Mouse (Mus musculus) hindbrain, embryonic 11.5 days (tissue): ENCODE results near the gene Gm44805. TPM values are rescaled to one million over a fixed set of nuclear protein-coding genes. Genes with fewer than 3 reads are reported as not detected.

Experiments used
- ATAC-seq: fragments of 200-750 bp; cut with Nextera tagmentation; 2 replicates; pipeline ENCODE4 v1.8.0; 2017; ENCODE audit warnings: mild to moderate bottlenecking, moderate TSS enrichment, moderate library complexity; ENCODE audit not compliant: low FRiP score
- DNase-seq: peaks from one replicate; pipeline ENCODE4 v3.0.0-alpha.2; 2015; ENCODE audit warnings: low spot score
- H3K27ac ChIP-seq: fragments of 300-500 bp; sonication (generic); 2 replicates; pipeline ENCODE4 v1.5.1; 2014; ENCODE audit warnings: mild to moderate bottlenecking, low read depth, low read length
- H3K27me3 ChIP-seq: fragments of 300-500 bp; sonication (generic); 2 replicates; pipeline ENCODE4 v1.6.1; 2014; ENCODE audit warnings: mild to moderate bottlenecking, low read length, moderate library complexity, mixed read lengths; ENCODE audit not compliant: control insufficient read depth, insufficient read depth
- H3K36me3 ChIP-seq: fragments of 300-500 bp; sonication (generic); 2 replicates; pipeline ENCODE4 v1.6.1; 2014; ENCODE audit warnings: mild to moderate bottlenecking, low read length, moderate library complexity, mixed read lengths; ENCODE audit not compliant: control insufficient read depth, insufficient read depth
- H3K4me1 ChIP-seq: fragments of 300-500 bp; sonication (generic); replicated peaks from 2 replicates; pipeline ENCODE4 v1.6.1; 2014; ENCODE audit warnings: low read length, mixed read lengths; ENCODE audit not compliant: control insufficient read depth, insufficient read depth
- H3K4me2 ChIP-seq: fragments of 300-500 bp; sonication (generic); replicated peaks from 2 replicates; pipeline ENCODE4 v1.6.1; 2014; ENCODE audit warnings: mild to moderate bottlenecking, low read depth, low read length
- H3K4me3 ChIP-seq: fragments of 300-500 bp; sonication (generic); 2 replicates; pipeline ENCODE4 v1.5.1; 2014; ENCODE audit warnings: low read depth, low read length
- H3K9ac ChIP-seq: fragments of 300-500 bp; sonication (generic); 2 replicates; pipeline ENCODE4 v1.6.1; 2014; ENCODE audit warnings: low read depth, low read length
- H3K9me3 ChIP-seq: fragments of 300-500 bp; sonication (generic); 2 replicates; pipeline ENCODE4 v1.6.1; 2016; ENCODE audit warnings: low read length; ENCODE audit not compliant: control insufficient read depth
- WGBS: fragments of 180-500 bp; shearing (Covaris S2); extraction: QIAGEN DNeasy Blood & Tissue Kit; methylation state at CpG from one replicate; pipeline ENCODE4 v1.1.7; 2014; 5-methylcytosine and 5-hydroxymethylcytosine counted together
- polyA plus RNA-seq: library from polyadenylated mRNA; unstranded; fragments of >200 nt; fragmentation: Nextera tagmentation; extraction: Ambion mirVana; gene quantifications from 2 replicates; pipeline ENCODE4 v1.2.1, GENCODE M21; 2014

Gm44805 gene
- polyA plus RNA-seq, 1 experiment from 2014 or later, result not detected

DNA sequence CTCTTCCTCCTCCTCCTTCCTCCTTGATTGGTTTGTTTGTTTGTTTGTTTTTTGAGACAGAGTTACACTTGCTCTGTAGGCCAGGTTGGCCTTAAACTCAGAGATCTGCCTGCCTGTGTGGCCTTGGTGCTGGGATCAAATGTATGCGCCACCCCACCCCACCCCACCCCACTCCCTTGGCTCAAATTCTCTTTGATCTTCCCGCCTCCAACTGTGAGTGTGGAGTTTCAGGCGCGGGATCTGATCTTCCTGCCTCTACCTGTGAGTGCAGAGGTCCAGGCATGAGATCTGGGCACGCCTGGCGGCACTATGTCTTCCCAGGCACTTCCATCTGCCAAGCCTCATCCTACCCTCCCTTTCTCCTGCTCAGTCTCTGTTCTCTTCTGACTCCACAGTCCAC is 59.0 kb downstream of the Gm44805 start:
- H3K27me3 ChIP-seq, result no peaks in the 10 kb centered on the region
- no peak overlapping the region for H3K27ac ChIP-seq
- H3K4me3 ChIP-seq, result no peak overlapping the region
- no peak overlapping the region for H3K4me2 ChIP-seq
- DNase-seq (no peak), ATAC-seq (no peak)
- no peaks in the 10 kb centered on the region for H3K36me3 ChIP-seq
- H3K9me3 ChIP-seq, result no peaks in the 10 kb centered on the region
- H3K4me1 ChIP-seq, result no peaks in the 10 kb centered on the region
- H3K9ac ChIP-seq, result no peak overlapping the region
- WGBS, result 43% methylated on average over 6 of the region's 6 CpGs

Other genes starting within 250 kb of the Gm44805 start
- gene Mark4, start 222.6 kb downstream of the Gm44805 start, polyA plus RNA-seq, result 11.5 and 13.3 TPM in 2 replicates
- gene Exoc3l2, start 218.1 kb downstream of the Gm44805 start, polyA plus RNA-seq, result 0.66 and 0.76 TPM in 2 replicates
- gene Bloc1s3, start 173.1 kb downstream of the Gm44805 start, polyA plus RNA-seq, result 2.4 and 2.5 TPM in 2 replicates
- gene Trappc6a, start 173.0 kb downstream of the Gm44805 start, polyA plus RNA-seq, result 45.7 and 49.8 TPM in 2 replicates
- 0.10 and 0.17 TPM in 2 replicates for gene Nkpd1, start 163.6 kb downstream of the Gm44805 start, polyA plus RNA-seq
- 4.2 and 5.8 TPM in 2 replicates for gene Ppp1r37, start 118.3 kb downstream of the Gm44805 start, polyA plus RNA-seq
- 0.22 and 0.38 TPM in 2 replicates for gene Zfp296, start 104.1 kb downstream of the Gm44805 start, polyA plus RNA-seq
- gene Gemin7, start 103.8 kb downstream of the Gm44805 start, polyA plus RNA-seq, result 161 and 173 TPM in 2 replicates
- gene Clasrp, start 76.9 kb downstream of the Gm44805 start, polyA plus RNA-seq, result 49.8 and 50.5 TPM in 2 replicates
- gene Relb, start 52.0 kb downstream of the Gm44805 start, polyA plus RNA-seq, result 3.7 and 3.9 TPM in 2 replicates
- gene Clptm1, start 16.4 kb downstream of the Gm44805 start, polyA plus RNA-seq, result 86.2 and 94.4 TPM in 2 replicates
- gene Apoc2, start 3.5 kb downstream of the Gm44805 start, polyA plus RNA-seq, result 0.33 TPM in 1 of 2 replicates, not detected in the other
- not detected in 2 replicates for gene Apoc4, start 56 bp upstream of the Gm44805 start, polyA plus RNA-seq
- 3.0 and 3.4 TPM in 2 replicates for gene Apoc1, start 11.2 kb upstream of the Gm44805 start, polyA plus RNA-seq
- 192 and 221 TPM in 2 replicates for gene Apoe, start 17.8 kb upstream of the Gm44805 start, polyA plus RNA-seq
- gene Tomm40, start 34.0 kb upstream of the Gm44805 start, polyA plus RNA-seq, result 113 and 129 TPM in 2 replicates
- 52.5 and 60.3 TPM in 2 replicates for gene Nectin2, start 69.1 kb upstream of the Gm44805 start, polyA plus RNA-seq
- 20.6 and 22.1 TPM in 2 replicates for gene Bcam, start 89.6 kb upstream of the Gm44805 start, polyA plus RNA-seq
- gene Cblc, start 115.4 kb upstream of the Gm44805 start, polyA plus RNA-seq, result 0.59 and 0.63 TPM in 2 replicates
- gene Bcl3, start 141.3 kb upstream of the Gm44805 start, polyA plus RNA-seq, result 0.26 and 0.33 TPM in 2 replicates
- 0.17 TPM in 1 of 2 replicates, not detected in the other for gene Gm19345, start 170.6 kb upstream of the Gm44805 start, polyA plus RNA-seq
- gene Ceacam16, start 179.9 kb upstream of the Gm44805 start, polyA plus RNA-seq, result not detected in 2 replicates
- gene Ceacam19, start 206.5 kb upstream of the Gm44805 start, polyA plus RNA-seq, result not detected in 2 replicates
- 2.8 and 3.1 TPM in 2 replicates for gene Pvr, start 239.7 kb upstream of the Gm44805 start, polyA plus RNA-seq